Mouse (Mus musculus): ENCODE measurements around the gene D430019H16Rik. TPM values are rescaled to one million over a fixed set of nuclear protein-coding genes. Genes with fewer than 3 reads are reported as not detected.

Gene D430019H16Rik
- total RNA-seq, 1 experiment: 0.40 TPM

GRCm38 (mm10) chr12:105537162-105537561 is 83.5 kb downstream of the D430019H16Rik start:
- TF ChIP-seq ZC3H11A (IDR thresholded peaks at IDR 0.05; ENCODE audit: borderline replicate concordance, low read depth, low read length) (no peak), ZNF384 (IDR thresholded peaks at IDR 0.05; ENCODE audit: low read depth, low read length) (no peak), CHD2 (IDR thresholded peaks at IDR 0.05; ENCODE audit: low read depth, low read length) (no peak), HCFC1 (IDR thresholded peaks at IDR 0.05; ENCODE audit: borderline replicate concordance, insufficient read depth, low read length) (no peak), MAFK (IDR thresholded peaks at IDR 0.05; ENCODE audit: insufficient read depth, low read depth, low read length) (no peak)
- Histone ChIP-seq H3K4me3 (ENCODE audit: insufficient read depth in 1 of 2, low read depth in 1 of 2, low read length in 2 of 2, poor library complexity in 1 of 2, severe bottlenecking in 1 of 2) (no peak overlapping the region), H3K27ac (ENCODE audit: insufficient read depth, low read depth, low read length, poor library complexity, severe bottlenecking) (no peak overlapping the region), H3K9me3 (ENCODE audit: control insufficient read depth, insufficient read depth, low read depth, low read length) (no peaks in the 10 kb centered on the region), H3K36me3 (ENCODE audit: control insufficient read depth, insufficient read depth, low read length, poor library complexity, severe bottlenecking) (no peaks in the 10 kb centered on the region), H3K9ac (ENCODE audit: insufficient read depth, low read depth, low read length, poor library complexity, severe bottlenecking) (no peak overlapping the region), H3K4me1 (ENCODE audit: control insufficient read depth in 2 of 2, insufficient read depth in 2 of 2, low read length in 2 of 2, poor library complexity in 1 of 2) (peaks cover 4% of the 10 kb centered on the region in 2 experiments; a peak in 2 of 4 replicates)
- no peak for DNase-seq (ENCODE audit: low read depth, low spot score)
- in situ Hi-C loops (cut with MboI; ENCODE audit: low sequenced_read_pairs in 2 of 2, unreplicated experiment in 2 of 2): no loop called here

GRCm38 (mm10) chr12:105539649-105540048 is 86.0 kb downstream of the D430019H16Rik start:
- Histone ChIP-seq H3K9me3 (ENCODE audit: control insufficient read depth, insufficient read depth, low read depth, low read length) (no peaks in the 10 kb centered on the region), H3K9ac (ENCODE audit: insufficient read depth, low read depth, low read length, poor library complexity, severe bottlenecking) (no peak overlapping the region), H3K36me3 (ENCODE audit: control insufficient read depth, insufficient read depth, low read length, poor library complexity, severe bottlenecking) (no peaks in the 10 kb centered on the region), H3K27ac (ENCODE audit: insufficient read depth, low read depth, low read length, poor library complexity, severe bottlenecking) (no peak overlapping the region), H3K4me1 (ENCODE audit: control insufficient read depth in 2 of 2, insufficient read depth in 2 of 2, low read length in 2 of 2, poor library complexity in 1 of 2) (peaks cover 2 to 7% of the 10 kb centered on the region in 2 experiments; a peak in 3 of 4 replicates), H3K4me3 (ENCODE audit: insufficient read depth in 1 of 2, low read depth in 1 of 2, low read length in 2 of 2, poor library complexity in 1 of 2, severe bottlenecking in 1 of 2) (no peak overlapping the region)
- no peak for TF ChIP-seq HCFC1 (IDR thresholded peaks at IDR 0.05; ENCODE audit: borderline replicate concordance, insufficient read depth, low read length)
- no peak for TF ChIP-seq ZC3H11A (IDR thresholded peaks at IDR 0.05; ENCODE audit: borderline replicate concordance, low read depth, low read length)
- TF ChIP-seq CHD2 (IDR thresholded peaks at IDR 0.05; ENCODE audit: low read depth, low read length): no peak
- no peak for TF ChIP-seq ZNF384 (IDR thresholded peaks at IDR 0.05; ENCODE audit: low read depth, low read length)
- TF ChIP-seq MAFK (IDR thresholded peaks at IDR 0.05; ENCODE audit: insufficient read depth, low read depth, low read length): no peak
- DNase-seq (ENCODE audit: low read depth, low spot score): no peak
- in situ Hi-C loops (cut with MboI; ENCODE audit: low sequenced_read_pairs in 2 of 2, unreplicated experiment in 2 of 2): no loop called here

GRCm38 (mm10) chr12:105541590-105542402 is 88.1 kb downstream of the D430019H16Rik start:
- no peak overlapping the region for H3K4me3 ChIP-seq (ENCODE audit: insufficient read depth in 1 of 2, low read depth in 1 of 2, low read length in 2 of 2, poor library complexity in 1 of 2, severe bottlenecking in 1 of 2)
- no peak for TF ChIP-seq HCFC1 (IDR thresholded peaks at IDR 0.05; ENCODE audit: borderline replicate concordance, insufficient read depth, low read length)
- no peak for TF ChIP-seq MAFK (IDR thresholded peaks at IDR 0.05; ENCODE audit: insufficient read depth, low read depth, low read length)
- TF ChIP-seq ZNF384 (IDR thresholded peaks at IDR 0.05; ENCODE audit: low read depth, low read length): no peak
- no peak for TF ChIP-seq ZC3H11A (IDR thresholded peaks at IDR 0.05; ENCODE audit: borderline replicate concordance, low read depth, low read length)
- no peak for TF ChIP-seq CHD2 (IDR thresholded peaks at IDR 0.05; ENCODE audit: low read depth, low read length)
- H3K27ac ChIP-seq (ENCODE audit: insufficient read depth, low read depth, low read length, poor library complexity, severe bottlenecking): no peak overlapping the region
- H3K36me3 ChIP-seq (ENCODE audit: control insufficient read depth, insufficient read depth, low read length, poor library complexity, severe bottlenecking): no peaks in the 10 kb centered on the region
- H3K9me3 ChIP-seq (ENCODE audit: control insufficient read depth, insufficient read depth, low read depth, low read length): no peaks in the 10 kb centered on the region
- no peak overlapping the region for H3K9ac ChIP-seq (ENCODE audit: insufficient read depth, low read depth, low read length, poor library complexity, severe bottlenecking)
- DNase-seq (ENCODE audit: low read depth, low spot score): no peak
- H3K4me1 ChIP-seq (ENCODE audit: control insufficient read depth in 2 of 2, insufficient read depth in 2 of 2, low read length in 2 of 2, poor library complexity in 1 of 2): peaks cover 2 to 8% of the 10 kb centered on the region in 2 experiments; a peak in 3 of 4 replicates
- in situ Hi-C loops (cut with MboI; ENCODE audit: low sequenced_read_pairs in 2 of 2, unreplicated experiment in 2 of 2): no loop called here

- H3K9me3 ChIP-seq (ENCODE audit: control insufficient read depth, insufficient read depth, low read depth, low read length): no peaks in the 10 kb centered on the region
- in situ Hi-C loops (cut with MboI; ENCODE audit: low sequenced_read_pairs in 2 of 2, unreplicated experiment in 2 of 2): no loop called here
- peaks cover 2 to 9% of the 10 kb centered on the region in 2 experiments; a peak in 3 of 4 replicates for H3K4me1 ChIP-seq (ENCODE audit: control insufficient read depth in 2 of 2, insufficient read depth in 2 of 2, low read length in 2 of 2, poor library complexity in 1 of 2)
- DNase-seq (ENCODE audit: low read depth, low spot score): no peak
- no peak overlapping the region for H3K4me3 ChIP-seq (ENCODE audit: insufficient read depth in 1 of 2, low read depth in 1 of 2, low read length in 2 of 2, poor library complexity in 1 of 2, severe bottlenecking in 1 of 2)
- H3K27ac ChIP-seq (ENCODE audit: insufficient read depth, low read depth, low read length, poor library complexity, severe bottlenecking): no peak overlapping the region
- TF ChIP-seq ZNF384 (IDR thresholded peaks at IDR 0.05; ENCODE audit: low read depth, low read length) (no peak), CHD2 (IDR thresholded peaks at IDR 0.05; ENCODE audit: low read depth, low read length) (no peak), ZC3H11A (IDR thresholded peaks at IDR 0.05; ENCODE audit: borderline replicate concordance, low read depth, low read length) (no peak), MAFK (IDR thresholded peaks at IDR 0.05; ENCODE audit: insufficient read depth, low read depth, low read length) (no peak), HCFC1 (IDR thresholded peaks at IDR 0.05; ENCODE audit: borderline replicate concordance, insufficient read depth, low read length) (no peak)
- H3K9ac ChIP-seq (ENCODE audit: insufficient read depth, low read depth, low read length, poor library complexity, severe bottlenecking): no peak overlapping the region
- no peaks in the 10 kb centered on the region for H3K36me3 ChIP-seq (ENCODE audit: control insufficient read depth, insufficient read depth, low read length, poor library complexity, severe bottlenecking)
Measured at GRCm38 (mm10) chr12:105542513-105542912, 88.9 kb downstream of the D430019H16Rik start.

Other genes with a start within 250 kb of the D430019H16Rik start
- 40.6 and 49.9 TPM in 2 replicates for gene Tcl1, start 231.1 kb upstream of the D430019H16Rik start, total RNA-seq (2012; rRNA removed)
- 0.89 and 1.2 TPM in 2 replicates for gene Tunar, start 120.0 kb upstream of the D430019H16Rik start, total RNA-seq (2012; rRNA removed)
- gene Bdkrb2, start 109.4 kb downstream of the D430019H16Rik start, total RNA-seq (2012; rRNA removed): 1.2 and 2.4 TPM in 2 replicates
- not detected in 2 replicates for gene Bdkrb1, start 149.2 kb downstream of the D430019H16Rik start, total RNA-seq (2012; rRNA removed)
- gene Gskip, start 231.0 kb downstream of the D430019H16Rik start, total RNA-seq (2012; rRNA removed): 7.2 and 8.6 TPM in 2 replicates
- 25.2 and 30.9 TPM in 2 replicates for gene Atg2b, start 231.4 kb downstream of the D430019H16Rik start, total RNA-seq (2012; rRNA removed)